Mouse (Mus musculus) frontal cortex, postnatal 36 days (tissue): ENCODE data around the gene 4930415O20Rik.

ENCODE experiments used
- DNase-seq, 2 experiments: peaks; one replicate each; pipeline ENCODE4 v3.0.0; 2022; ENCODE audit warnings: low spot score in 2 of 2

Gene 4930415O20Rik

GRCm38 (mm10) chr15:98570873-98571538, at the start of gene 4930415O20Rik, which contains the start of gene Ccnt1:
TSS of gene 4930415O20Rik (plus strand) at chr15:98571004.
TSS of gene Ccnt1 (minus strand) at chr15:98570923.
- no peak for DNase-seq

- DNase-seq, result no peak
Observed at GRCm38 (mm10) chr15:98521245-98521644, 49.6 kb upstream of the 4930415O20Rik start.

- no peak for DNase-seq
Observed at GRCm38 (mm10) chr15:98526057-98526456, 44.7 kb upstream of the 4930415O20Rik start.

- DNase-seq, result no peak
Observed at GRCm38 (mm10) chr15:98527056-98527771, 43.6 kb upstream of the 4930415O20Rik start.

- DNase-seq, result no peak
Observed at GRCm38 (mm10) chr15:98528066-98528563, 42.7 kb upstream of the 4930415O20Rik start.

- DNase-seq, result no peak
Observed at GRCm38 (mm10) chr15:98532281-98532680, 38.5 kb upstream of the 4930415O20Rik start.

GRCm38 (mm10) chr15:98533035-98533531, 37.7 kb upstream of the 4930415O20Rik start:
- DNase-seq, result no peak

- peak; percentile 98 to 99 for DNase-seq
Observed at GRCm38 (mm10) chr15:98533881-98534627, 36.8 kb upstream of the 4930415O20Rik start, which contains the start of gene Kansl2. TSS of gene Kansl2 (minus strand) at chr15:98534264.

GRCm38 (mm10) chr15:98535921-98536320, 34.9 kb upstream of the 4930415O20Rik start:
- DNase-seq, result no peak

- no peak for DNase-seq
Observed at GRCm38 (mm10) chr15:98536828-98537510, 33.8 kb upstream of the 4930415O20Rik start.

- no peak for DNase-seq
Observed at GRCm38 (mm10) chr15:98537923-98538322, 32.9 kb upstream of the 4930415O20Rik start.

- DNase-seq, result no peak
Observed at GRCm38 (mm10) chr15:98541064-98541463, 29.7 kb upstream of the 4930415O20Rik start.

GRCm38 (mm10) chr15:98543341-98543740, 27.5 kb upstream of the 4930415O20Rik start:
- no peak for DNase-seq

- DNase-seq, result no peak
Observed at GRCm38 (mm10) chr15:98545151-98545550, 25.7 kb upstream of the 4930415O20Rik start.

GRCm38 (mm10) chr15:98546843-98547242, 24.0 kb upstream of the 4930415O20Rik start:
- DNase-seq, result no peak

- DNase-seq, result no peak
Observed at GRCm38 (mm10) chr15:98552758-98553157, 18.0 kb upstream of the 4930415O20Rik start.

GRCm38 (mm10) chr15:98555881-98556280, 14.9 kb upstream of the 4930415O20Rik start:
- no peak for DNase-seq

GRCm38 (mm10) chr15:98557186-98557585, 13.6 kb upstream of the 4930415O20Rik start:
- DNase-seq, result no peak

GRCm38 (mm10) chr15:98566973-98567277, 3.9 kb upstream of the 4930415O20Rik start:
- no peak for DNase-seq

GRCm38 (mm10) chr15:98567278-98568134, 3.3 kb upstream of the 4930415O20Rik start:
- peak; percentile 100 for DNase-seq
